Mouse (Mus musculus) right cerebral cortex, postnatal 4 days (tissue): ENCODE data around the gene Gpc3.
A peak's percentile ranks its signal among the peaks of the same experiment; 100 is the strongest.

Experiments used
- DNase-seq: peaks from one replicate; pipeline ENCODE4 v3.0.0-alpha.2; 2022

The Gpc3 gene

DNA sequence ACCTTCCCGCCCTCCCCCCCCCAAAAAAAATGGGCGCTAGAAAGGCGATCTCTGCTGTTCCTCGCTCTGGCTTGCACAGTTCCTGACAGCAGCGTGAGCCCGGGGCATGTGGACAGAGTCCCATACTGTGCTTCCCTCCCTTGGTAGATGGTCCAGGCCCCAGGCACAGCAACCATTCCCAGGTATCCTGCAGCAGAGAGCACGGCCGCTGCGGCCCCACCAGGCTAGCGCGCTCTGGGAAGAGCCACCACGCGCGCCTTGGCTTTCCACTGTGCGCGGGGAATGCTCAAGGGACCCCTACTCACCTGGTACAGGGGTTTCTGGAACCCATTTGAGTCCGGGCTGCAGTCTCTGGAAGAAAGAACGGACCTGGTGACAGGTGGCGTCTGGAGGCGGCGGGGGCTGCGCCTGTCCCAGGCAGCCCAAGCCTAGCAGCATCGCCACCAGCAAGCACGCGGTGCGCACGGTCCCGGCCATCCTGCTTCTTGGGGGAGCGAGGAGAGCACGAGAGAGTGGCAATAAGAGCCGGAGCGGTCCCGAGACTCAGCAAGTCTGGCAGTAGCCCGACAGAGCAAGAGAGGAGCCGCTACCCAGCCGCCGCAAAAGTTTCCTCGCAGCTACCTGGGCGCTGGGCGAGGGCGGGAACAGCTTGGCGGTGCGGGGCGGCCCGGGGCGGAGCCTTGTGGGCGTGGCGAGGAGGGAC, at the start of gene Gpc3:
Gpc3 (minus strand) TSS at position 623 of the 703 bp plus-strand sequence.
- DNase-seq = peak; percentile 36

DNA sequence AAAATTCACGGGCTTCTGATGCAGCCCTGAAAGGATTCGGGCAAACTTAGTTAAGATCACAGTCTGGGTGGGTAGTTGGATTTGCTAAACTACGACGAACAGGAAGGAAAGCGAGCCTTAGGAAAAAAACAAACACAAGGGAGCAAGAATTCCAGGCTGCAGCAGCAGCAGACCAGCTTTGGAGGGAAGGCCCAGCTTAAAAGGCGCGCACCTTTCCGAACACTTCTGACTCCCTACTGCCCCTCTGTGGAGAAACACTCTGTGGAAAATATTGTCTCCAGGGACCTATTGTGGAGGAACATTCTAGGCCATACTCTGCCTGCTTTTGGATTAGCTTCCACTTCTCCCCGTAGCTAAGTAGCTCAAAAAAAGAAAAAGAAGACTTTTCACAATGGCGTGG, 38.2 kb upstream of the Gpc3 start:
- peak; percentile 3 for DNase-seq

DNA sequence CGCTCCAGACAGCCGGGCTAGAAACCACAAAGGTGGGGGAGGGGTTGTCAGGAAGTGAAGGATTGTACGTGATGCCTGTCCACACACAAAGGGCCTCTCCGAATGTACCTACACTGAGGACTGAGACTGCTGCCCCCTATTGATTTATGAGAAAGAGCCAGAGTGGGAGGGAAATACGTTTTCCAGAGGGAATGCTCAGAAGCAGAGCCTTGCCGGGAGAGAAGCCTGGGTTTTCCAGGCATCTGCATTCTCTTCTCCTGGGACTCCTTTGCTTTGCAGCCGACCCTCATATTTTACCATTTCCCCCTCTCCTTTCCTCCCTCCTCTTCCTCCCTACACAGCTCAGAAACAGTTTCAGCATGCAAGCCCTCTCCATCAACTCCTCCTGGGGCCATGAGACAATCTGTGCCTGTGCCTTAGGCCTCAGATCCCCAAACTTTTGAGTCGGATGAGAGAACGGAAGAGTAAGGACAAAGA, 37.8 kb upstream of the Gpc3 start:
- DNase-seq = no peak

DNA sequence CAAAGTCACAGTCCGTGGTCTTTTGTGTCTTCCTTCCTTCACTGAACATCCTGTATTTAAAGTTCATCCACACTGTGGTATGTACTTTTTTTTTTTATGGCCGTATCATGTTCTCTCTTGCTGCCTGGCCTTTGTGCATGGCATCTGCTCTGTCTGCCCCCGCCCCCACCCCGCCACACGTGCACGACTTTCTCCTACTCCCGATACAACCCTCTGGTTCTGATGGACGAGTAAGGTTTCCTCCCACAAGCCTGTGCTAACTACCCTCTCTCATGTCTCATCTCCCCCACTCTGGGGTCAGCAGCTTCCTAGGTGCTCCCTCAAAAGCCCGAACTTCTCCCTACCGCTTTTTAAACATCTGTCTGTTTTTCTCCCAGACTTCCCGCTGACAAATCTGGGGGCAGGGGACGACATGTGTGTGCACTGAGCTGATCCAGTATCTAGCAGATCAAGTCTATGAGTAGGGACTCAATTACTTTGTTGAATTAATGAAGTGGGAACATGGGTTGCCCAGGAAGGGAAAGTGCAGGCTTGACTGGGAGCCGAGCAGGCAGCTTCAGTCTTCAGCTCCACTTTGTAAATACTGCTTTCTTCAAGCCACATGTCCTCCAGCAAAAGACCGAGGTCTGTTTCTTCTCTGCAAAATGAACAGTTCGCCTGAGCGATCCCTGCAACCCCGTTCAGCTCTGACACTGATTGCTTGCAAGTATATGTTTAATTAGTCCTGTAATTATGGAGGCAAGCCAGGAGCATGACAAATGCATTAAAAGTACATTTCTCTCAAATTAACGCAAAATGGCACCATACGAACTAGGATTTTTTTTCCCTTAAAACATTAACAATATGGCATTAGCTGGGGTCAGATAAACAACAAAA, 35.4 kb upstream of the Gpc3 start:
- no peak for DNase-seq

DNA sequence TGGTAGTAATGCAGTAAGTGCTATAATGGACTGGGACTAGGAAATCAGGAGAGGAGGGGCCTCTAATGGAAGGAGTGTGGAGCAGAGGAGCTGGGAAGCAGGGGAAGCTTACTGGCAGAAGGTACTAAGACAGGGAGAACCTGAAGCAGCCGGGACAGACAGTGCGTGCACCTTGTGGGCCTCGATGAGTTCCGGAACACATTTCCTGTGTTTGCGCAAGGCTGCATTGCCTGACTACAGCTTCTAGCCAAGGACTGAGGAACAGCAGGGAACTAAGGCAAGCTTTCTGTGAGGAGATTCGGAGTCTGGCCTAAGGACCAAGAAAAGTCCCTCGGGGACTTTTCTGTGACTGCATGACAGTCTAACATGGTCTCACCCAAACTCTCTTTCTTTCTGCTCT, 30.6 kb upstream of the Gpc3 start:
- no peak for DNase-seq

DNA sequence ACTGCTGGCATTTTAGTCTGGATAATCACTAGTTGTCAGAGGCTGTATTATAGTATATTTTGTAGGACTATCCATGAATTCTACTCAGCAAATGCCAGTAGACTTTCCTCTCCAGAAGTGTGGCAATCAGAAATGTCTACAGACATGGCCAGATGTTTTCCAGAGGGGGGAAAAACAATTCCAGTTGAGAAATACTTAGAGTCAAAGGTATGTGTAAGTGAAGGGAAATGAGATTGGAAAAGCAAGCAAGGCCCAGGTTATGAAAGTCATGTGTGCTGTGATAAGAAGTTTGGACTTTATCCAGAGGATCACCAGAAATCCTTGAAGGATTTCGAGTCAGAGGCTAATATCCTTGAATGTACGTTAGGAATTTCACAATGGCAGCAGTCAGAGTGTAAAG, 29.6 kb upstream of the Gpc3 start:
- no peak for DNase-seq

DNA sequence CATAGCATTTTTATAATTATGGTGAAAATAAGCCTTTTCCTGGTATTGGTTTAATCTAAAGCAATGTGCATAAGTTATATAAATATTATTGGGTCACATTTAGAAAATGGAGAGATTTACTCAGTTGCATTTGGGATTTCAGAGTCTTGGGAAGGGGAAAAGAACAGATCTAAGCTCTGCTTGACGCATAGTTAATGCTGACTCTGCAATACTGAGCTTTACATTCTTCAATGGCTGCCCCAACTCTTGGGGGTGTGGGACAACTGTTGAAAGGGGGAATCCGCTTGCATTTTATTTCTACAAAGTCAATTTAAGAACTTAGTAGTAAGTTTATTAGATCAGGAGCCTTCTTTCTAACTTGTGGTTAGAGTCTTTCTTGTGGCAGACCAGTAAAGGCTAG, 28.4 kb upstream of the Gpc3 start:
- DNase-seq = no peak

DNA sequence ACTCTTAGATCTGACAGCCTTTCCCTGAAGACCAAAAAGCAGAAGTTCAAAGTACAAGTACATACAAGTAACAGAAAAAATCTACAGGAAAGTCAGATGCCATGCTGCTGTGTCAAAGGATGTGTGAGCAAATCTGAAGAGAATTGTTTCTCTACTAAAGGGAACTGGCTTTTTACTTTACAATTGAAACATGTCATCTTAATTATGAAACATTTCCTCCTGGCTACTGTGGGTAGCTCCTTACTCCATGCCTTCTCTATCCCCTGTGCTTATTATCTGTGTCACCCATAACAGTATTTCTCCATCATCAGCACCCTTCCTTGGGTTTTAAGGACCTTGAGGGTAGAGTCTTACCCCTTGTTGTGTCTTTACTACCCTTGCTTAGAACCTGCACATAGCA, 23.7 kb upstream of the Gpc3 start:
- DNase-seq = no peak

DNA sequence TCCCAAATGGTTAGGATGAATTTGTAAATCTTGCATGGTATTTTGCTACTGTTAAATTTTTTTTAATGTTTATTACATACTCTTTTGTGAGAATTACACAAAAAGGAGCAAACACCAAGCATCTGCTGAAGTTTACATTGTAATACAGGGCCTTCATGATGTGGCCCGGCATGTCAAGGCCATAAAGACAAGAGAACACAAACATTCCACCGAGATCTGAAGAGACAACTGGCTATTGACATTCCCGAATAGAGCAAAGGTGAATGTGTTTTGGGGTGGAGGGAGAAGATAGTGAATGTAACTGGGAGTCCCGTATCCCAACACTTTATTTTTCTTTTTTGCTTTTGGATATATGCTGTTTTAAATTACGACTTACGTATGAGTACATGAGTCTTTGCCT, 20.2 kb upstream of the Gpc3 start:
- DNase-seq = no peak

DNA sequence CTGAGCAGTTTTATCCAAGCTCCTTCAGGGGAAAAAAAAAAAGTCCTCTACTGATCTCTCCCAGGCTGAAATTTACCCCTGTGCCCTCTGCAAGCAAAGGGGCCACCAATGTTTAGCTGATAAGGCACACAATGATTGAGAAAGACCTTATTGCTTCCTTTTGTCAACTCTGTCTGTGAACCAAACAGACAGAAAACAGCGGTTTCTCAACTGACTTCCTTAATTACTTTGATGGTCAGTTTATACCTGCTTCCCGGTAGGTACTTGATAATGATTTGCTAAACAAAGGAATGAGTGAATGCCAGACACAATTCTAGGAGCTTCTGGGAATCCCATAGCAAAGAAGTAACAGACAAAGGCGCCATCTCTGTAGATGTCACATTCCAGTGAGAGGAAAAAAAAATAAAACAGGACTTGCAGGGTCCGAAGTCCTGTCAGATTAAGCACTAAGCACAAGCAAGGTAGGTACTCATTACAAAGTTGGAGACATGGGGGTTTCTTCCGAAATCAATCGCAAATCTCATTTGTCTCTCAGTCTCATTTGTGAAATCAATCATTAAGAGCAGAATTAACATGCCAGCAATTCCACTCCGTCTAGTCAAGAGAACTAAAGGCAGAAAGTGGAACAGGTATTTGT, 19.1 kb upstream of the Gpc3 start:
- DNase-seq = no peak

DNA sequence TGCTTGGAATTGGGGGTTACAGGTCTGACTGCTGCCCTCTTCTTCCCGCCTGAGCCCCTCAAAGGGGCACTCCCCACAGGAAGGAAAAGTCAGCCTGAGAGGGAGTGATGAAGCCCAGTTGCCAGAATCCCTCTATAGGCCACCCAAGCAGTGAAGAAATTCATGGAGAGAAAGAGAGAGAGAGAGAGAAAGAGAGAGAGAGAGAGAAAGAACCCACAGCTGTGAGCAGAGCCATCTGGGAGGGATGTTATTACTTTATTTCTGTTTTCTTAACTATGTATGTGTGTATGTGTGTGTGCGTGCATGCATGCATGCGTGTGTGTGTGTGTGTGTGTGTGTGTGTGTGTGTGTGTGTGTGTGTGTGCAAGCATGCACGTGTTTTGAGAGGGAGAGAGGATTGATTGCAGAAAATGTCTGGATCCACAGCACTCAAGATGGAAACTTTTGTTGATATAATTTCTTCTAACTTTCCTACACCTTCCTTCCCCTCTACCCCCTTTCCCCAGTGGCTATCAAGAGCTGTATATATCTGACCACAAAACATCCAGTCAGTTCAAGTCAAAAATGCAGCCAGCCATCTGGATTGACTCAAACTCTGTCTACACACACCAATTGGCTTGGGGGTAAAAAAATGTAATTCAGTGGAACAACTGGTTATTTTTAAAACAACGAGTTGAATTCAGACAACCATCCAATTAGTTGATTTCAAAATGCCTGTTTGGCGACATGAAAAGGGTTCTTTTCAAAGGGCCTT, 13.4 kb upstream of the Gpc3 start:
- no peak for DNase-seq

DNA sequence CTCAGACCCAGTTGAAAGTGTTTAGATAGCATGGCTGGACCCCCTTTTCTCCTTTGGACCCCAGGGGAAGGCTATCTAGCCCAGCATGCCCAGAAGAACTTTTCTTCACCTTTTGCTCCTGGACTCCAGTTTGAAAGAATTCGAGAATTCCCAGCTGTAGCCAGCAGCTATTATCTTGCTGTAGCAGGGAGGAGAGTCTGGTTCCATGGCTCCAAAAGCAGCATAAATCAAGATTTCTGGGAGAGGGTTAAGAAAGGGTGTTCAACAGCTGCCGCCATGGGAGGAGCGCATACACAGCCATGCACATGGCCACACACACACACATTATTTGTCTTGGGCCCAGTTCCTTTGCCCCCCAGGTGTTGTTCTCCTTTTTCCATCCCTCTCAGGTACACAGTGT, 4.1 kb upstream of the Gpc3 start:
- DNase-seq = no peak

DNA sequence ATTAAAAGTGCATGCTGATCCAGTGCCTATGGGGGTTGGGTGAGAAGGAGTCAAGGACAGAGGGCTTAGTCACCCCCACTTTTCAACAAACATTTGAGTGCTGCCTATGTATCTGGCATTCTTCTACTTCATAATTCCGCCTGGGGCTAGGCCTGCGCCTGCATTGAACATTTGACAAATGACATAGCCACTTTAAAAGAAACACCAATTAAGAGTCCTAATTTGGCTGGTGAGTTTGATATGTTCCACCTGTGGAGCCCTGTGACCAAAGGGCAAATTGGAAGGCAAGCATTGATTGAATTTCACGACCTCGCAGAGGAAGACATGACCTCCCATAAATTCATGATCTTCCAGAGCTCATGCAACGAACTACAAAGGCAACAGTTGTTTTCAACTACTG, 2.4 kb upstream of the Gpc3 start:
- no peak for DNase-seq

DNA sequence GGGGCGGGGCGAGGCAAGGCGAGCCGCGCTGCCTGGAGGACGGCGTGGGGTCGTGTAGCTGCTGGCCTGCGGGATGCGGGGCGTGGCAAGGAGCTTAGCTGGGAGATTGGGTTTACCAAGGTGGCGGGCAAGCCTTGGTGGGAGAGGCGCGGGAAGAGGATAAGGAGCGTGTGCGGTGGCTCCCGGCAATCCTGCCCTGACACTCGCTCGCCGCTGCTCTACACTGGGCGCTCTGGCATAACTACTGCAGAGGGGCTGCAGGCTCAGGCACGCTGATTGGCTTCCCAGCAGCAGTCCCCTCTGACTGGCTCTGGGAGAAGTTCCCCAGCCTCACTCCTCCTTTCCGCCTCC, 256 bp upstream of the Gpc3 start:
- DNase-seq = peak; percentile 25

DNA sequence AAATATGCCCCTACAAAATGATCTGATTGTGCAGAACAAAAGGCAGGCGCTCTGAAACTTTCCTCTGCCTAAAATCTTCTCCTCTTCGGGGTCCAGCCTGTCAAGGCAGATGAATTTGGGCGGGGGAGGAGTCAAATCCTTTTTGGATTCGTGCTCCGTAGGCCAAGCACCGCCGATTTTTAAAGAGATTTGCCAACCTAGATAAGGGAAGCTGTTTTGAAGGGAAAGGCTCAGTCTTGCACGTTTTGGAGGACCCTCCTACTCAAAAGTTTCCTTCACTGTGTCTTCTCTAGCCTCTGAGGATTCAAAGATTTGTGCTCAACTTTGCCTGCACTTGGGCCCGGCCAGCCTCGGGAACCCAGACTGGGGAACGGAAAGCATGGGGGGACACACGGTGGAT, 944 bp downstream of the Gpc3 start:
- no peak for DNase-seq

DNA sequence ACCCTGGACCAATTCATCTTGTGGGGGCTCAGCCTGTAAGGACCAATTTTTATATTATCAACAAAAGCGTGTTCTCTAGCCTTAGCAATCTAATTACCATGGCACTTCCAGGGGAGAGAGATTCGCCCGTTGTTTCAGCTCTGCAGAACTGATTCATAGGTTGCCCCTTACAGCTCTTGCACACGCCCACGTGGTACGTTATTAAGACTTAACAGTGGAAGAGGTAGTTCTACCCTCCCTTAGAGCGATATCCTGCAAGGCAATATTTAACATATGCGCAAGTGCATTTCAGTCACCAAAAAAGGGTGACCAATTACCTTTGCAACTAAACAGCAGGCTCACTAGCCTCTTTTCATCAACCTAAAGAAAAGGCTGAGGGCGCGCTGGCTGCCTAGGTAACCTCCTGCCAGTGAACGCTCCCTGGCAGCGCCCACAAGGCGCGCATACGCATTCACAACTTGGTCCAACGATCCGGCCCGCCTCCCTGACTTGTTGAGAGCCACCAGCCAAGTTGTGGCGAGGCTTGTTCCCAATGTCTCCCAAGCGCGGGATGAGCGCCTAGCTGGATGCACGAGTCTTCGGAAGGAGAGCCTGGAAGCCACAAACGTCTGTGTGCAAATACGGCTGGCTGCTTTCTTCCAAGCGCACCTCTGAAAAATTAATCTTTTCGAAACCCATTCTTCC, 1.6 kb downstream of the Gpc3 start:
- peak; percentile 4 for DNase-seq

DNA sequence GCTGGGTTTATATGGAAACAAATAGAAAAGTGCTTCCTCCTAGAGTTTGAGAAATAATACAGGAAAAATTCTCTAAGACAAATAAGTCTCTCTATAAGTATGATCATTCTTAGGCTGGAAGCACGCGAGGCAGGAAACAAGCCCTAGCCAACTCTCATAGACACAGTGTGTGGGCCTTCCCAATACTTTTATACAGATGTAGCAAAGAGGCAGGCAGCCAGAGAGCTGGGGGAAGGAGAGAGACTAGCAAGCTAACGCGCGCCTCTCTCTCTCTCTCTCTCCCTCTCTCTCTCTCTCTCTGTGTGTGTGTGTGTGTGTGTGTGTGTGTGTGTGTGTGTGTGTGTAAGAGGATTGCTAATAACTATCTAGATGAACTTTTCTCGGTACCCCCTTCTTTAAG, 2.2 kb downstream of the Gpc3 start:
- no peak for DNase-seq

DNA sequence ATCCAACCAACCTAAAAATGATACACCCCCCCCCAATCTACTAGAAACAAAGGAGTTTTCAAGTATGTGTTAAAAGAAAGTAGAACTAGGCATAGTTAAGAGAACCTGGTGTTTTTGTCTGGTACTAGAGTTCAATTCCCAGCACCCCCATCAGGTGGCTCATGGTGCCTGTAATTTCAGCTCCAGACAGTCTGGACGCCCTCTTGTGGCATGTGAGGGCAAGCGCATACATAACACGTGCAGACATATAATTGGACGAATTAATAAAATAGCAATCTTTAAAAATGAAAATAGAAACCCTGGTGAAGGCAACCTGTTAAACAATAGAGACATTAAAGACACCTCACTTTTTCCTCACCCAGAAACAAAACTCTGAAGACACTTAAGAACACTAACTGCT, 10.6 kb downstream of the Gpc3 start:
- DNase-seq = no peak

DNA sequence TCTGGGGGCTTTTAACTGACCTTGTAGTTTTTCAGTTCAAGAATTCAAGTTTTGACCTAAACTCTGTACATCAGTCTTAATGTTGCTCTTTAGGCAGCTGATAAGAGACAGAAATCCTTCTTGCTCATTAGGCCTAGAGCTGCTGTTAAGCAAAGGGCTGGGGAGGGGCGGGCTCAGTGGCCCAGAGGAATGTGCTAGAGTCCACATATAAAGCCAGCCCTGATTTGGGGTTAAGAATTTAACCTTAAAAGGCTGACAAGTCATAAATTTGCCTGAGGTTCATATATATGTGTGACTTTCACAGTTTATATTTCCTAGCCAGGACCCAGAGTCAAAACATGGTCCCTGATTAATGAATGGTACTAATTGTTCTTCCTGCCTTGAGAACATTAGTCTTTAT, 14.5 kb downstream of the Gpc3 start:
- DNase-seq = no peak

DNA sequence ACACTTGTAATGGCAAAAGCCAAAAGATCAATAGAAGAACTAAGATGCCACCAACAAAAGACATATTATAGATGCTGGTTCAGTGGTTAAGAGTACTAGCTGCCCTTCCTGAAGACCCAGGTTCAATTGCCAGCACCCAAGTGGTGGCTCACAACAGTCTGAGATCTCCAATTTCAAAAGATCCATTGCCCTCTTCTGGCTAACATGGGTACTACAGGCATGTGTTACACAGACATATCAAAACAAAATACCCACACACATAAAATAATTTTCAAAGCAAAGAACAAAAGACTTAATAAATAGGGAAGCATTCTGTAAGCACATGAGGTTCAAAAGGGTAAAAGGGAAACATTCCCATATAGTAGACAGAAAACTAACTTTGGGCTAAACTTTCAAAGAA, 26.1 kb downstream of the Gpc3 start:
- DNase-seq = no peak

DNA sequence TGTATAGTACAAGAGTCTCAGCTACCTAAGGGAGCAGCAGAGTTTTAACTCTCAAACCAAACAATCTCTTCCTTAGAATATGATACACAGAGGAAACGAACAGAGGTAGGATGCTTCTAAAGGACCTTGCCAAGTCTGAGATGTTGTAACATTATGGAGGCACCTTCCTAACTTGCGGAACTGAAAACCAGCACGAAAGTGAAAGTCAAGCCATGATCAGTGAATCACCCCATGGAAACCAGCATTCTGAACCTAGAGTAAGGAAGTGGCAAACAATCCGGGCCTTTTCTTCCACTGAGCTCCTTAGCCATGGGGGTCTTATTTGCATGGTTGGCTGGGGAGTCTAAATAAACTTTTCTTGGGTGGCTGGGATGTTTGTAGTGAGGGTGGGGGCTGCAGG, 53.8 kb downstream of the Gpc3 start:
- no peak for DNase-seq

DNA sequence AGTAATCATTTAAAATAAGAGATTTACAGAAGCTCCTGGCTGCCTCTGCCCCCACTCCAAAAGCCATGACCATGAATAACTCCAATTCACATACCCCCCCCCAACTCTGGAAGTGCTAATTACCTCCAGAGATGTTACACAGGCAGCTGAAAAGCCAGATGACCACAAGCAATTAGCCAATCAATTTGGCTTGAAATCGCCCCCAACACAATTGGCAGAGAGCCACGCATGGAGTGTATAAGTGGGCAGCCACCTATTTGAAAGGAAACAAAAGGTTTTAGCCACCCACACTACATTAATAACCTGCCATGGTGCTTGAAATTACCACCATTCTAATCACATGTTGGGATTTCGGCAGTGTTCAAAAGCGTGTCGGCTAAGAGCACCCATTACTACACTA, 55.2 kb downstream of the Gpc3 start:
- no peak for DNase-seq

DNA sequence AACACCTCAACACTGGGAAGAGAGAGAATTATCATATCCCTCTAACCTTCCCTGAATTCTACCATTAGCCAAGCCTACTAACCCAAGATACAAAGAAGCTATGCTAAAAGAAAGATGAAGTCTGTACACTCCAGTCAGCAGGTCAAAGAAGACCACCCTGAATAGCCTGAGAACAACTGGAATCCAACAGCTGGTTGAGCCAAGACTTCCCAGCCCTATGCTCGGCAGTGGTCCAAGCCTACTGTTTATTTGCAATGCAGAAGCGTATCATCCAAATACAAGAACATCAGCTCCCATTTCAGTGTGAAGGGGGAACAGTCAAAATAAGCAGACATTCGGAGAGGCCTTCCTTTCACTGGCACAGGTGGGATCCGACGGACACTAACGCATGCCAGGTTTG, 56.3 kb downstream of the Gpc3 start:
- DNase-seq = peak; percentile 1
